Mouse (Mus musculus) megakaryocyte, embryonic 14.5 days (primary cell): ENCODE results near the gene Sec61a2.

Experiments used
- FLI1 ChIP-seq: IDR thresholded peaks from 2 replicates; pipeline ENCODE4 v1.6.1; 2012; ENCODE audit warnings: low read length, inconsistent platforms, mixed read lengths
- GATA1 ChIP-seq: IDR thresholded peaks from 3 replicates; pipeline ENCODE4 v1.6.1; 2012; ENCODE audit warnings: mixed read lengths, low read length, inconsistent platforms, borderline replicate concordance

DNA sequence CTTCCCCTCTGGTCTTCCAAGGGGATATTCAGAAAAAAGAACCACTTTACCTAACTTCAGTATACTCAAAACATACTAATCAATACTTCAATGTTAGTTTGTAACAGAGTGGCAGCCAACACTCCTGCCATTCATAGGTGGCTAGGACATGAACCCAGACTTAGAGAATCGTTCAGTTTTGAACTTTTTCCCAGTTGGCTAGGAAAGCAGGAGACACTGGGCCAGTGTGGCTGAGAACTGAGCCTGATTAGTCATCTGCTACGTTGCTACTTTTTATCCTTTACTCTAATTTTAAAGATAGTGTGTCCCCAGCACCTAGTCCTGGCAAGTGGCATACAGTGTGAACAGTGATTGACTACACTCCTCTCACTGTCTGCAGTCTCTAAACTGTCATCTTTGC lies 27.6 kb downstream of the Sec61a2 start:
- TF ChIP-seq GATA1 (no peak), FLI1 (no peak)
